Mouse (Mus musculus): ENCODE data around the gene Ccdc88b. TPM values are rescaled to one million over a fixed set of nuclear protein-coding genes. Genes with fewer than 3 reads are reported as not detected.

The Ccdc88b gene
- not detected for polyA plus RNA-seq (2014; fragmentation: Illumina TruSeq; extraction: RNeasy Lipid Tissue Mini Kit (QIAGEN cat#74804); ENCODE audit: low read depth, low replicate concordance)

GRCm38 (mm10) chr19:6858031-6858430, at the start of gene Ccdc88b:
Gene Ccdc88b (minus strand): TSS chr19:6858211.

GRCm38 (mm10) chr19:6840475-6841291, 17.3 kb downstream of the Ccdc88b start, which contains the start of gene Rps6ka4:
Gene Rps6ka4 (minus strand): TSS chr19:6840636.

Other genes with a start within 250 kb of the Ccdc88b start
- not detected for gene Rps6ka4, start 17.6 kb downstream of the Ccdc88b start, polyA plus RNA-seq (2014; fragmentation: Illumina TruSeq; extraction: RNeasy Lipid Tissue Mini Kit (QIAGEN cat#74804); ENCODE audit: low read depth, low replicate concordance)
- 9.6 TPM for gene Trmt112, start 51.5 kb upstream of the Ccdc88b start, polyA plus RNA-seq (2014; fragmentation: Illumina TruSeq; extraction: RNeasy Lipid Tissue Mini Kit (QIAGEN cat#74804); ENCODE audit: low read depth, low replicate concordance)
- gene Prdx5, start 51.9 kb upstream of the Ccdc88b start, polyA plus RNA-seq (2014; fragmentation: Illumina TruSeq; extraction: RNeasy Lipid Tissue Mini Kit (QIAGEN cat#74804); ENCODE audit: low read depth, low replicate concordance), result 22.6 TPM
- gene Esrra, start 63.6 kb upstream of the Ccdc88b start, polyA plus RNA-seq (2014; fragmentation: Illumina TruSeq; extraction: RNeasy Lipid Tissue Mini Kit (QIAGEN cat#74804); ENCODE audit: low read depth, low replicate concordance), result 16.9 TPM
- not detected for gene Catsperz, start 67.2 kb upstream of the Ccdc88b start, polyA plus RNA-seq (2014; fragmentation: Illumina TruSeq; extraction: RNeasy Lipid Tissue Mini Kit (QIAGEN cat#74804); ENCODE audit: low read depth, low replicate concordance)
- gene Kcnk4, start 76.3 kb upstream of the Ccdc88b start, polyA plus RNA-seq (2014; fragmentation: Illumina TruSeq; extraction: RNeasy Lipid Tissue Mini Kit (QIAGEN cat#74804); ENCODE audit: low read depth, low replicate concordance), result not detected
- gene Bad, start 83.7 kb upstream of the Ccdc88b start, polyA plus RNA-seq (2014; fragmentation: Illumina TruSeq; extraction: RNeasy Lipid Tissue Mini Kit (QIAGEN cat#74804); ENCODE audit: low read depth, low replicate concordance), result 1.6 TPM
- gene Gpr137, start 84.3 kb upstream of the Ccdc88b start, polyA plus RNA-seq (2014; fragmentation: Illumina TruSeq; extraction: RNeasy Lipid Tissue Mini Kit (QIAGEN cat#74804); ENCODE audit: low read depth, low replicate concordance), result 0.73 TPM
- gene Ppp1r14b, start 116.8 kb upstream of the Ccdc88b start, polyA plus RNA-seq (2014; fragmentation: Illumina TruSeq; extraction: RNeasy Lipid Tissue Mini Kit (QIAGEN cat#74804); ENCODE audit: low read depth, low replicate concordance), result 4.9 TPM
- gene Plcb3, start 118.3 kb upstream of the Ccdc88b start, polyA plus RNA-seq (2014; fragmentation: Illumina TruSeq; extraction: RNeasy Lipid Tissue Mini Kit (QIAGEN cat#74804); ENCODE audit: low read depth, low replicate concordance), result 16.1 TPM
- gene Fkbp2, start 122.3 kb upstream of the Ccdc88b start, polyA plus RNA-seq (2014; fragmentation: Illumina TruSeq; extraction: RNeasy Lipid Tissue Mini Kit (QIAGEN cat#74804); ENCODE audit: low read depth, low replicate concordance), result 7.6 TPM
- gene Vegfb, start 129.4 kb upstream of the Ccdc88b start, polyA plus RNA-seq (2014; fragmentation: Illumina TruSeq; extraction: RNeasy Lipid Tissue Mini Kit (QIAGEN cat#74804); ENCODE audit: low read depth, low replicate concordance), result 6.6 TPM
- not detected for gene Dnajc4, start 134.4 kb upstream of the Ccdc88b start, polyA plus RNA-seq (2014; fragmentation: Illumina TruSeq; extraction: RNeasy Lipid Tissue Mini Kit (QIAGEN cat#74804); ENCODE audit: low read depth, low replicate concordance)
- not detected for gene Nudt22, start 137.9 kb upstream of the Ccdc88b start, polyA plus RNA-seq (2014; fragmentation: Illumina TruSeq; extraction: RNeasy Lipid Tissue Mini Kit (QIAGEN cat#74804); ENCODE audit: low read depth, low replicate concordance)
- 1.1 TPM for gene Trpt1, start 137.9 kb upstream of the Ccdc88b start, polyA plus RNA-seq (2014; fragmentation: Illumina TruSeq; extraction: RNeasy Lipid Tissue Mini Kit (QIAGEN cat#74804); ENCODE audit: low read depth, low replicate concordance)
- 0.38 TPM for gene Fermt3, start 161.3 kb upstream of the Ccdc88b start, polyA plus RNA-seq (2014; fragmentation: Illumina TruSeq; extraction: RNeasy Lipid Tissue Mini Kit (QIAGEN cat#74804); ENCODE audit: low read depth, low replicate concordance)
- gene Stip1, start 181.8 kb upstream of the Ccdc88b start, polyA plus RNA-seq (2014; fragmentation: Illumina TruSeq; extraction: RNeasy Lipid Tissue Mini Kit (QIAGEN cat#74804); ENCODE audit: low read depth, low replicate concordance), result 30.8 TPM
- gene Macrod1, start 198.6 kb upstream of the Ccdc88b start, polyA plus RNA-seq (2014; fragmentation: Illumina TruSeq; extraction: RNeasy Lipid Tissue Mini Kit (QIAGEN cat#74804); ENCODE audit: low read depth, low replicate concordance), result 2.6 TPM
- gene Flrt1, start 247.5 kb upstream of the Ccdc88b start, polyA plus RNA-seq (2014; fragmentation: Illumina TruSeq; extraction: RNeasy Lipid Tissue Mini Kit (QIAGEN cat#74804); ENCODE audit: low read depth, low replicate concordance), result 0.25 TPM

All from sigmoid colon, adult 10 weeks (tissue).